Mouse (Mus musculus) right cerebral cortex, postnatal 14 days (tissue): Measurements from ENCODE around the gene Hebp1.

Experiments
- DNase-seq: peaks from one replicate; pipeline ENCODE4 v3.0.0; 2022

Hebp1 gene

DNA sequence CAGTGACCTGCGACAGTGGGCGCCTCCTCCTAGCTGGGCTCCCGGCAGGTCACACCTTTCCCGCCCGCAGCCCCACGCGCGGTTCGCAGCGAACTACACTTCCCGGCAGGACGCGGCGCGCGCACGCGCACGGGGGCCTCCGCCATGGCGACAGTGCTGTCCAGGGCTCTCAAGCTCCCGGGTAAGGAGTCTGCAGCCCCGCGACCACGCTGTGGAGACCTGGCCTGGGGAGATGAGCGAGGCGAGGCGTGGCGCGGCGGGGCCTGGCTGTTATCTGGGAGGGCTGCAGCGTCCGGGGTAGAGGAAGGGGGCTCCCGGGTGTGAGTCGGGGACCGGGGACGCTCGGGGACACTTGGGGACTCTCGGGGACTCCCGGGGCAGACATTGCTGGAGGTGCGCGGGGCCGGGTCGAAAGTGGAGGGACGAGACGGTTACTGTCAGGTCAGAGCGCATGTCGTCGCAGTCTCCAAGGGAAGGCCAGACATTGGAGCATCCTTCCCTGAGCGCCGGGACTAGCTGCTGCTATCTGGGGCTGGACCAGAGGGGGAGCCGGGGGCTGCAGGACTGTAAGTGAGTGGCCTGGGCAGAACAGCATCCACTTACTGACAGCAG lies at the start of gene Hebp1, which contains the start of gene Fam234b:
Gene Hebp1, minus strand, starts transcription at position 102 of the 612 bp plus-strand sequence.
Gene Fam234b, plus strand, starts transcription at position 57 of the 612 bp plus-strand sequence.
- peak; percentile 85 for DNase-seq

DNA sequence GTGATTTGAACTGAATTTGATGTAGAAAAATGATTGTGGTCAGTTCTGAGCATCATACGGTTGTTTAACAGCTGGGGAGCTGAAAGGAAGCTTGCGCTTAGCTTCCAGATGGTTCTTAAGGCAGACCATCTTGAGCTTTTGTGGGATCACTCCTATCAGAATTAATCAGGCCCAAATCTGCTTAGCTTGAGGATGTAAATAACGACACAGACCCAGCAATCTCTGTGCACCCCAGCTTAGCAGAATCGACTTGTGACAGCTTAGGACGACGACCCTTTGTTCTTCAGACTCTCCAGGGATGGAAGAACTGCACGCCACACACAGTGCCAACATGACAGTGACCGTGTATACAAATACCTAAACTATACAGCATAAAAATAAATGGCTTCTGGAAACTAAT lies 47.8 kb upstream of the Hebp1 start:
- DNase-seq, result no peak

DNA sequence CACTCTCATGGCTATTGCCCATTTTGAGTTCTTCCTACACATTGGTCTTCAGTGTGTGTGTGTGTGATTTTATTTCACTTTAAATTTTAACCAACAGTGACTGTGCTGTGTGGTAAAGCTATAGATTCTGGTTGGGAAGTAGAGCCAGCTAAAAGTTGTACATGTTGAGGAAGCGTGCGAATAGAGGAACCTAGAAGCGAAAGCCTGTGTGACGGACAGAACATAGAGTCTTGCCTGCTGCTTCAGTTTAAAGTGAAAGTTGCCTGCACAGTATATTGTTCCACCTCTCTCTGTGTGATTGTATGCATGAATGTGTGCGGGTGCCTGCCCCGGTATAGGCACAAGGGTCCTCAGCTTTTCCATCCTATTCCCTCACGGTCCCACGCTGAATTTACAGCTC lies 42.5 kb upstream of the Hebp1 start:
- no peak for DNase-seq

DNA sequence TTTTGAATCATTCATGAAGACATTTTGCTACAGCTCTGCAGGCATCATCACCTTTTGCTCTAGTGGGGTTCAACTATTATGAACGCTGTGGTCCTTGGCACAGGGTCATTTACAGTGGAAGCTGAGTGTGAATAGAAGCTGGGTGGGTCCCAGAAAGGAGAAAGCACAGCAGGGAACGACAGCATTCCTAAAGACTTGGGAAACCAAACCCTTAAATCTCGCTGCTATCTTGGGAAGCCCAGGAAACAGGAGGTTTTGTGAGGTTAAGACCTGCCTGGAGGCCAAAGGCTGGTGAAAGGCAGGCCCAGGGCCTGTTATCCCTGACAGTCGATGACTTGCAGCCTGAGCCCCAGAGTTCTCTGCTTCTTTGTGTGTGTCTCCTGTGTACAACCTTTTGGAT lies 40.4 kb upstream of the Hebp1 start:
- no peak for DNase-seq

DNA sequence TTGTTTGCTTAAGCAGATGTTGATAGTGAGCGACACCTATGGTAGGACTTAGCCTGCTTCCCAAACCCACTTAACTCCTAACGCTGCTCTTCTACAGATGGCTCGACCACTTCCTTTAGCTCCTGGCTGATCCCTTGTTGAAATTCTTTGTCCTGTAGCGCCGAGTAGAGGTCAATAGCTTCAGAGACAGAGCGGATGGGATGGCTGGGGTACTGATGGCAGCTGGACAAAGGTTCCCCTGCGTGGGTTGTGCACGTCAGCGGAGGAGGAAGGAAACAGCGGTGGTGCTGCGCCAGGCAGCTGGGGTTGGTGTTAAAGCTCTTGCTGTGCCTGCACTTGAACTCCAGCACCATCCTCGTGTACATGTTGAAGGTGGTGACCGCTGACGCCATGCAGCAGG lies 39.5 kb upstream of the Hebp1 start:
- no peak for DNase-seq

DNA sequence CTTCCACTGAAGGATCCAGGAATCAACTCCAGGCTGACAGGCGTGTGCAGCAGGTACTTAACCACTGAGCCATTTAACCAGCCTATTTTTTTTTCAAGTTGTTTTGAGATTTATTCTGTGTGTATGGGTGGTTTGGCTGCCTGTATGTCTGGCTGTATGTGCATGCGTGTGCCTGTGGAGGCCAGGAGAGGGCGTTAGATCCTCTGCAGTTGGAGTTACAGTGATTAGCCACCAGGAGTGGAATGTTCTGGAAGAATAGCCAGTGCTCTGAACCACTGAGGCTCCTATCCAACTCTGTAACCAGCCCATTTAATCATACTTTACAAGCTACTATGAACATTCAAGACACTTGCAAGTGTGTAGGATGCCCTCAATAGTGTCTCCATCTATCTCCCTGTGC lies 38.8 kb upstream of the Hebp1 start:
- DNase-seq, result no peak

DNA sequence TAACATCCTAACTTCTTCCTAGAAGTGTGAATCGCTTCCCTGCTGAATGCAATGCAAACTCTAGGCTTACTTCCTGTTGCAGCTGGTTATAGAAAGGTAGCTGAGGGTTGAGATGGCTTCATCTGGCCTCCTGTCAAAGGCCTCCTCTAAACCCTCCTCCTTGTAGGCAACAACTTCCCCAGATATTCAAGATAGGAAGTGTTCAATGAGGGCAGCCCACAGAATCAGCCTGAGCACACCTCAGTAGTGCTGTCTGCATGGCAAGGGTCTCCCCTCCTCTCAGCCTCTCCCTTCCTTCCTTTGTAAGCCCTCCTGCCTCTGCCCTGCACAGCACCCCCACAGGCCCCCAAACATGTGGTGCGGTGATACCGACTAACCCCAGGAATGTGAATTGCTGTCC lies 37.9 kb upstream of the Hebp1 start:
- no peak for DNase-seq

DNA sequence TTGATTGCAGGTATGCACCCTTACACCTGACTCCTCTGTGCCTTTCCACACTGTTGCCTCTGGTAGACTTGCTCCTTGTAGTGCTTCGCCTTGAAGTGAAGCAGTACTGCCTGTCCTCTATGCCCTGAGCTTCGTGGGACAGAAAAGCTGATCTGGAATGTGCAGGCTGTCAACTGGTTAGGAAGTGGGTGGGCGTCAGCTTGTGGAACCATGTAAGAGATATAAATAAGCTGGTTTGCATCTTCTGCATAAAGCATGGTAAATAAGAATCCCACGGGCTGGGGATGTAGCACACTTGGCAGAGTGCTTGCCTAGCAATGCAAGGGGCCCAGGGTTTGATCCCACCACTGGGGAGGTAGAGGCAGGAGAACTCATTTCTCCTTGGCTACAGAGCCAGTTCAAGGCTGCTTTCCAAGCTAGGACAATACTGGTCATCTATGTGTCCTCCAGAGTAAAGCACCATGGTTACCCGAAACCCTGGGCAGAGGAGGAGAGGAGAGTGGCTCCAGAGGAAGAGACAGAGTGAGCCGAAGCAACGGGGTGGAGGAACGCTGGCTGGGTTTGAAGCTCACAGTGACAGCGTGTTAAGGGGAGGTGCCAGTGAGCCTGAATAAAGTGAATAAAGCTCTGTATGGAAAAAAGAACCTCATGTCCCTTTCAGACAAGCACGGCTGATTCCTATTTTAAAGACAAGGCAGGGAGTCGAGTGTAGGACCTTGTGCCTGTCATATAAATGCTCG lies 34.8 kb upstream of the Hebp1 start:
- no peak for DNase-seq

DNA sequence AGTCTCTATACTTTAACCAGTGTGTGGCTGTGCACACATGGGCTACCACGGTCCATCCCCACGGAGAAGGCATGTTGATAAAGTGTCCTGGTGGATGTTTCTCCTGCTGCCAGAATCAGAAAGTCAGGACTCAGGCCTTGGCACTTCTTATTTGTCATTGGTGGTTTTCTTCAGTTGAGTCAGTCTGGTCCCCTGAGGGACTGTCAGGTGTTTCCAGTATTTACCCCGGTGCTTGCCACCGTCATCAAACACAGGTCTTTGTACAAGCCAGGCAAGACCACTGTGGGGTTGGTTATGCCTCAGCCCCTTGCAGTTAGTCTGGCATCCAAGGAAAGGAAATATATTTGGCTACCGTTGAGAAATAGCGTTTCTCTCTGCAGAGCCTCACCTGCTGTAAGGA lies 32.8 kb upstream of the Hebp1 start:
- DNase-seq, result no peak

DNA sequence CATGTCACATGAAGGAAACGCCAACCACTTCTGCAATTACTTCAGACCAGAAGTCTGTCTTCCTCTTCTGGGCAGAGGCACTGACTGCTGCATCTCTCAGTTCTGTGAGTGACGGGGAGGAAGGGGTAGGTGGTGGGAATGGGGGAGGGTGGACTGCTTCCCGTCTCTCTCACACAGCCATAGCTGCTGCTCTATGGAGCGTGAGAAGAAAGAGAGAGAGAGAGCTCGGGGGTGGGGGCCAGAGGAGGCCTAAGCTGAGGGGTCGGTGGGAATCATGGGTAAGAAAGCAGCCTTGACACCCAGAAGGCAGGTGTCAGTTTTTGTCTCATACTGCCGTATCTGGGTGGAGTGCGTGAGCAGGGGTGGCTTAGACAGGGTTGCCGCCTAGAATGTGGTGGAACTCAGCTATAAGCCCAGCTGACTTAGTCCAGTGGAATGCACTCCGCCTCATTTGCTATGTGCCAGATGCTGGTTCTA lies 30.7 kb upstream of the Hebp1 start:
- no peak for DNase-seq

DNA sequence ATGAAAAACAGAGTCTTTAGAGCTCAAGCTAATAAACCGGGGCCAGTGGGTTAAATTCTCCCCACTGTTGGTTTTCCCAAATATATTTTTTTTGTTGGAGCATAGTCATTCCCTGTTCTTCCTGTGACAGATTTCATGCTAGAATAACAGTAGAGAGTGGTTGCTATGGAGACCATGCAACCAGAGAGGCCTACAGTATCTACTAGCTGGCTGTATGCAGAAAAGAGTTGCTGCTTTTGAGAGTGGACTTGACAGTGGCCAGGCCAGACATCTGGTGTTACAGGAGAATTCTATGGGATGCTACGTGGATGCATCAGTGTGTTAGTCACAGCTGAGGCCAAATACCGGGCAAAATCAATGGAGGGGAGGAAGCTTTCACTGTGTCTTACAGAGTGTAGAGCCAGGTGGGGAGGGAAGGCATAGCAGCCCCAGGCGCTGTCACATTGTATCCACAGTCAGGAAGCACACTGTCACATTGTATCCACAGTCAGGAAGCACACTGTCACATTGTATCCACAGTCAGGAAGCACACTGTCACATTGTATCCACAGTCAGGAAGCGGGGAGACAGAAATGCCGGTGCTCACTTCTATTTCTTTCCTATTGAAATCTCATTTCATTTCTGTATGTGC lies 26.1 kb upstream of the Hebp1 start:
- no peak for DNase-seq

DNA sequence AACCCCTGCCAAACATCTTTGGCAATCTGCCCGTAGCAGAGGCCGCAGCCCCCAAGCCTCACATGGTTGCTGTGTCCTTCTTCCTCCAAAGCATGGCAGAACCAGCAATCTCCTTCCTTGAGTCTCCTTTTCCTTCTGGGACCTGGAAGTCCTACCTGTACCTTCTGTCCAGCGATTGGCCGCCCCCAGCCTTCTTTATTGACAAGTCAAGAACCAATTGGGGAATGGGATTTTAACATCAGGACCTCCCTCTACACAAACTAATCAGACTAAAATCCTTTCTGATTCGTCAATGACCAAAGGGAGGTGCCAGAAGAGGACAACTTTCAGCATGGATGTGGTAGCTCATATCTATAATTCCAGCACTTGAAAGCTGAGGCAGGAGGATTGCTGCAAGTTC lies 22.1 kb upstream of the Hebp1 start:
- no peak for DNase-seq

DNA sequence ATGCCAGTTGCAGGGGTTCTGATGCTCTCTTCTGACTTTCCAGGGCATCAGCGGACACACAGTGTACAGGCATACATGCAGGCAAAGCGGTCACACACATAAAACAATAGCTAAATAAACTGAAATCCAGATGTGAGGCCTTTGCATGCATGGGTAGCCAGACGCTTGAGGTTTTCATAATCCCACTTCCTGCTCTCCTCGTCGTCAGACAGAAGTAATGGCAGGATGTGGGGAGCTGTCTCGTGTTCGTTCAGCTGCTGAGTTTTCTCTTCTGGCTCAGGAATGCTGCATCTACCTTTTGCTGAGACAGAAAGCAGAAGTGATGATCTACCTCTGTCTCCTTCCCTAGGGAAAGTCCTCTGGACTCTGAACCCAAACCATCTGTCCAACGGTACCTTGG lies 20.5 kb upstream of the Hebp1 start:
- DNase-seq, result no peak

DNA sequence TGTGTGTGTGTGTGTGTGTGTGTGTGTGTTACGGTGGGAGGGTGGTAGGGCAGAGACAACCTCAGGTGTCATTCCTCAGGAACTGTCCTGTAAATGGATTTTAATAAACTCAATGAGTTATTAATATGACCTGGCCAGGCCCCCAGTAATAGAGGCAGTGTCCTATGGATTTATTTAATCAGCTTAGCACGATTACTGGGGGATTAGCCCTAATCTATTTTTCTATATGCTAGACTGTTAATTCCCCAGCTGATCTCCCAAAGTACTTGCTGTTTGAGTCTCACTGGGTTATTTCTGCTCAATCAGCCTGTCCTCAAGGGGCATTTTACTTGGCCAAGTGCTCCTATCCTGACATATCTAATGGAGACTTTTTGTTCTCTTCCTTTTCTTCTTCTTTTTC lies 14.8 kb upstream of the Hebp1 start:
- no peak for DNase-seq

DNA sequence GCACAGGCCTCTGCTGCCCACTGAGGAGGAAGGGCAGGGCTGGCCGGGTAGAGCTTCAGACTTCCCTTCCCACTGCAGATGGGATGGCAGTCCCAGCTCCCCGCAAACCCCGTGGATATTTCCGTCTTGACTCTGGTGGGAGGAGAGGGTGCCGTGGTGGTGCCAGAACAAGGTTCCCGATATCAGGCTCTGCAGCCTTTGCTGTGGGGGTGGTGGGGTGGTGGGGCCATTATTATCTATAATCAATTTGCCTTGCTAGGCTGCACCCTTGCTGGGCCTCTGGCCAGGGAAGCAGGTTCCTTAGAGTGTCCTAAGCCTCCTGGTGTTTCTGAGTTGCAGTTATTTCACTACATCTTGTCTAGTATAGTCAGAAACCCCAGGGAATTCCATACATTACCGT lies 13.3 kb upstream of the Hebp1 start:
- DNase-seq, result no peak

DNA sequence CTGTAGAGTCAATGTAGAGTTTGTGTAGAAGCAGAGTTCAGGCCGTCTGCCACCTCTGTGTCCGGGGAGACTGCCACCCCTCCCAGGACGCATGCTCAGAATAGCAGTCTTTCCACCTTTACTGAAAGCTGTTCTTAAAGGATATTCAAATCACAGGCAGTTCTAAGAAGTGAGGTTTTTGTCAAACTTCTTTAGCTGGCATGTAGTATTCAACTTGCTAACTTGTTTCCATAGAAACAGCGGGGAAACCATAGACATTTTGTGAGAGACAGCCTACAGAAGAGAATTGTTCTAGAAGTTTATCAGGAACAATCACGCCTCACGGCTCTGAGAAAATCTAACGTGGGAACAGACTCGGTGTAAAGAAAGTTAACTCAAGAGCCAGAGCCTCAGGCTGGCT lies 9.1 kb upstream of the Hebp1 start:
- DNase-seq, result no peak

DNA sequence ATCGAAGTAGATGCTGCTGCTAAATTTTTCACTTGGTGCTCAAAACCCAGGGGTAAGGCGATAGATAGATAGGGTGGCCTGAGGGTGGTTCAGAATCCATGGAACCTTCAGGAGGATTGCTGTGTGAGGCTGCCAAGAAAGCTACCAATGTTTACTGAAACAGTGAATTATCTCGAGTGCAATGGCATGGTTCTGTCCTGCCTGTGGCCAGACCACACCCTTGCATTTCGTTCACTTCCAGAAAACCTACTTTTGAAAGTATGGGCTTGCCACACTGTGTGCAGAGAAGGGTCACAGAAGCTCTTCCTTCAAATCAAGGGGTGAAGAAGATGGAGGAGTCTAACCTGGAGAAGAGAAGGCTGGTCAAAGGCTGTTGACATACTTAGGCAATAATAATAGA lies 8.0 kb upstream of the Hebp1 start:
- no peak for DNase-seq

DNA sequence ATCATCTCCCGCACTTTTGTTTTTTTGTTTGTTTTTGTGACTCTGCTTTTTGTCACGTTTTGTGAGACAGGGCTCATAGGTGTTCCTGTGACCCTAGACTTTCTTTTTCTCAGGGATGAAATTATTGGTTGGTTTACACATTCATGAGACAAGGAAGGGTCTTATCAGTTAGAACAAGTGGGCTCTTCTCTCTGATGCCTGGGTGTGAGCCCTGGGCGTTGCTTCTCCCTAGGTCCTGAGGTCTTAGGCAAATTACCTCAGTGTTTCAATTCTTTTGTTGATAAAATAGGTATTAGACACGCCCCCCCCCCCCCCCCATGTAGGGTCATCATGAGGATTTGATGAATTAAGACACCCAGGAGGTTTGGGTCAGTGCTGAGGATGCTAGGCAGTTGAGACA lies 7.0 kb upstream of the Hebp1 start:
- no peak for DNase-seq

DNA sequence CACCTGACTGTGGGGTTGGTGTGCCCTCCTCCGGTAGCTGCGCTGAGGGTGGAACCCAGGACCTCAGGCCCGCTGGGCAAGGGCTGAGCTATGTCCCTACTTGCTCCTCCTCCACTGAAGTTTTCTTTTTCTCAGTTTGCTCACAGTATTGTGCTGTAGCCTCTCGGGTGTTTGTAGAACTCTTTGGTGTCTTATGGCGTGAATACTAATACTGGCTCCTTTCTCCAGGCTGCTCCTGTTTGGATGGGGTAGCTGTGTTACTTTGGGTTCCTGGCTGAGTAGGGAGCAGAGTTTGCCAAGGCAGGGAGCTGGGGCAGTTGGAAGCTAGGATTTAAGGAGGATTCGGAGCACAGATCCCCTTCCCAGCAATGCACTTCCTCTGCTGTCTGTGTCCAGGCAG lies 5.9 kb upstream of the Hebp1 start:
- no peak for DNase-seq

DNA sequence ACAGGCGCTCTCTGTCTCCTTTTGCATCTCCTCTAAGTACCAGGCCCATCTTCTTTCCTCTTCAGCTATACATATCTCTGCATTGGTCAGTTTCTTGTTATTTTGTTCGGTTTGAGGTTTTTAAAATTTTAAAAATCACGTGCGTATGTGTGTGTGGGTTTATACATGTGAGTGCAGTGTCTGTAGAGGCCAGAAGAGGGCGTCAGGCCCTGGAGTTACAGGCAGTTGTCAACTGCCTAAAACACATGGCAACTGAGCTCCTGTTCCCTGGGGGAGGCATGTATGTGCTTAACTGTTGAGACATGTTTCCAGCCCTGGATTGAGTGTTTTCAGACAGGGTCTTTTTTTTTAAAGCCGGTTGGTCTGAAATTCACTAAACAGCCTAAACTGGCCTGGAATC lies 4.8 kb upstream of the Hebp1 start:
- DNase-seq, result no peak

DNA sequence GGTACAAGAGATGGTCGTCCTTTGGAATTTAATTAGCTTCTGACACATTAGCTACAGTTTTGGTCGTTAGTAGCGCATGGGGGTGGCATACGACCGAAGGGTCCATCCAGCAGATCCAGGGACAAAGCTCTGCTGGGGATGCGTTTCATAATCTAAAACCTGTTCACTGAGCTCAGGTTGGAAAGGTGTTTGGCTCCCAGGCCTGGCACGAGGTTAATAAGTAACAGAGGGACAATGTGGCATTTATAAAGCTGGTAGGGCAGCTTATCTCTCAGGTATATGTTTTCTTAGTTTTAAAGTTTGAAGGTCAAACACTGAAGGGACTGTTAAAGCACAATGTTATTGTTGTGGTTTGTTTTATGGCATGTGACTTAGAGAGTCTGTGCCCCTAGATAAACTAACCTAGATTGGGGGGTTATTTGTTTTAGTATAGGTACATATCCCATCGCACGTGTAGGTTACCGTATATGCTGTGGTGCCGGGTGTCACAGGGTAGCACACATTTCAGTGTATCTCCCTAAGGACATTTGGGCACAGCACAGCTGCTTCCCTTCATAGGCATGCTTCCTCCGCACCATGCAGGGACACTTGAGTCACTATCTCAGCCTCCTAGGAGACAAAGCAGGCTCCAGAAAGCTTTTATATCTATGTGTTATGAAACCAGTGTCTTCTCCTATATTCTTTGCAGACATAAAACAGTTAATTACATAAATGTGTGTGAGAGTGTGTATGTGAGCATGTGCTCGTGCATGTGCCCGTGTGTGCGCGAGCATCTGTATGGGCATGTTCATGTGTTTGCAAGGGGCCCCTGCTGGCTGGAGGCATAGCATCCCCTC lies 2.5 kb upstream of the Hebp1 start:
- DNase-seq, result no peak

DNA sequence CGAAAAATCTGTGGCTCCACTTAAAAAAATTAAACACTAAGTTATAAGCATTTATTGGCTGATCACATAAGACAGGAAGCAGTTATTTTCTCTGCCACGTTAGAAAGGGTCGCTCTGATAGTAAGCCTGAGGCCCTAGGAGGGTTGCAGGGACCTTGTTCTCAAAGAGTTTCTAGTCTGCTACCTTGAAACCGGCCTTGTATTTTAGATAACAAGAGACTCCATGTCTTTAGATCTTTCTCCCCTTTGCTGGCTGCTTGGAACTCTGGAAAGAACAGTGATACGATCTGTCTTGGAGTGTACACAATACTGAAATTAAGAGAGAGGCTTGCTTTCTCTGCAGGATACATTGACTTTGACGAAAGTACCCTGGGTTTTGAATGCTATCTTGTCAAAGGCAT lies 904 bp upstream of the Hebp1 start:
- no peak for DNase-seq

DNA sequence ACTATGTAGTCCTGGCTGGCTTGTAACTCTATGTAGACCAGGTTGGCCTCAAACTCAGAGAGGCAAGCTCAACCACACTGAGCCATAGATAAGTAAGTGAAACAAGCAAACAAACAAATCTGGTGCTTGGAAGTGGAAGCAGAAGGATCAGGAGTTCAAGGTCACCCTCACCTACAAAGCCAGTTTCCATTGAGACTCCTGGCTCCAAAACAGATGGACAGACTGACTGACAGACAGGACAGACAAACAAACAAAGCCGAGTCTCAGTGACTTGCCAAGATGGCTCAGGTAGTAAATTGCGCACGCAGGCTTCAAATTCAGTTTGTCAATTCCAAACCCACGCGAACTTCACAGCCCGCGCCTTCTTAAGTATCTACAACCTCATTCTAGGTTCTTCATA lies 376 bp downstream of the Hebp1 start:
- DNase-seq, result no peak
